In genomic region chr7:13278957-13279356, GRCm38 (mm10) we compare ENCODE assay signal across 8 mouse cellular contexts. TPM values are rescaled to one million over a fixed set of nuclear protein-coding genes. Genes with fewer than 3 reads are reported as not detected.
DNase-seq lines count a peak whose midpoint lies in the region; ATAC-seq and TF ChIP-seq lines count a peak whose summit lies in the region.
"Not testable (repeated sequence)": the region's sequence is repeated elsewhere in the genome, so short reads cannot be mapped to it uniquely, and the experiment has no call there.

No protein-coding gene starts in this region.

- peaks cover 24% of the 10 kb centered on the region for H3K4me1 ChIP-seq in E14TG2a.4 (replicated peaks; ENCODE audit: low read depth, low read length)
- peaks cover 14% of the 10 kb centered on the region for H3K4me1 ChIP-seq in forebrain, embryonic 13.5 days
- H3K4me1 ChIP-seq in kidney, adult 2 months (ENCODE audit: control insufficient read depth, insufficient read depth, low read length); midbrain, embryonic 13.5 days (replicated peaks); spleen, adult 2 months (ENCODE audit: control insufficient read depth, insufficient read depth, insufficient read length): not testable (repeated sequence)
- peaks cover 30% of the 10 kb centered on the region for H3K4me1 ChIP-seq in liver, embryonic 13.5 days (replicated peaks)

- H3K27me3 ChIP-seq in E14TG2a.4 (ENCODE audit: insufficient read depth, low read length); forebrain, embryonic 13.5 days; kidney, adult 2 months (replicated peaks; ENCODE audit: control insufficient read depth, insufficient read depth, low read length); liver, embryonic 13.5 days; midbrain, embryonic 13.5 days; spleen, adult 2 months (ENCODE audit: control insufficient read depth, insufficient read depth, low read length): not testable (repeated sequence)

- peak overlapping the region; percentile 75 for H3K4me2 ChIP-seq in forebrain, embryonic 13.5 days
- peak overlapping the region; percentile 82 for H3K4me2 ChIP-seq in liver, embryonic 13.5 days
- peak overlapping the region; percentile 73 for H3K4me2 ChIP-seq in midbrain, embryonic 13.5 days (replicated peaks)

- ATAC-seq in forebrain, embryonic 13.5 days: not testable (repeated sequence)
- ATAC-seq in liver, embryonic 13.5 days (ENCODE audit: low read depth): peak; percentile 67
- ATAC-seq in midbrain, embryonic 13.5 days: peak; percentile 73

- intact Hi-C loops in heart, postnatal 10 days (cut with DNase I): loop anchor here (5.0 to 10.0 kb wide), 2 partner anchors 227 to 394 kb away; partner anchors contain the start of genes Mzf1 and Zfp128

- 3% methylated on average over 15 of the region's 29 CpGs for WGBS in forebrain, embryonic 13.5 days
- WGBS in kidney, adult 2 months: 2% methylated on average over 18 of the region's 29 CpGs
- WGBS in liver, embryonic 13.5 days (ENCODE audit: insufficient replicate concordance): 2% methylated on average over 16 of the region's 29 CpGs
- under 1% methylated on average over 15 of the region's 29 CpGs for WGBS in midbrain, embryonic 13.5 days
- 2% methylated on average over 15 of the region's 29 CpGs for WGBS in spleen, adult 2 months

- TF ChIP-seq POLR2A in kidney, adult 2 months (IDR thresholded peaks at IDR 0.05; ENCODE audit: low read depth, low read length); spleen, adult 2 months (IDR thresholded peaks at IDR 0.05; ENCODE audit: low read depth, low read length): not testable (repeated sequence)

- H3K36me3 ChIP-seq in E14TG2a.4 (ENCODE audit: insufficient read depth, low read length): peaks cover 66% of the 10 kb centered on the region
- H3K36me3 ChIP-seq in forebrain, embryonic 13.5 days (ENCODE audit: poor library complexity, severe bottlenecking): peaks cover 62% of the 10 kb centered on the region
- not testable (repeated sequence) for H3K36me3 ChIP-seq in kidney, adult 2 months (ENCODE audit: control insufficient read depth, insufficient read depth, low read length); spleen, adult 2 months (ENCODE audit: control insufficient read depth, insufficient read depth, low read length)
- peaks cover 59% of the 10 kb centered on the region for H3K36me3 ChIP-seq in liver, embryonic 13.5 days
- peaks cover 45% of the 10 kb centered on the region for H3K36me3 ChIP-seq in midbrain, embryonic 13.5 days

- peak overlapping the region; percentile 86 for H3K4me3 ChIP-seq in E14TG2a.4 (replicated peaks; ENCODE audit: low read length)
- H3K4me3 ChIP-seq in forebrain, embryonic 13.5 days: peak overlapping the region; percentile 64
- H3K4me3 ChIP-seq in kidney, adult 2 months (ENCODE audit: insufficient read depth, low read depth, low read length): peak overlapping the region; percentile 99
- H3K4me3 ChIP-seq in liver, embryonic 13.5 days (replicated peaks): peak overlapping the region; percentile 78
- H3K4me3 ChIP-seq in midbrain, embryonic 13.5 days (replicated peaks): peak overlapping the region; percentile 57
- peak overlapping the region; percentile 73 for H3K4me3 ChIP-seq in spleen, adult 2 months (ENCODE audit: extremely low read depth, insufficient read depth, insufficient read length)

- DNase-seq in cerebellum, adult 8-10 months: peak; percentile 6
- DNase-seq in heart, postnatal 10 days: peak; percentile 11 to 12
- DNase-seq in kidney, adult 2 months; liver, embryonic 13.5 days; spleen, adult 2 months (ENCODE audit: low read depth in 1 of 2, low spot score in 2 of 2): not testable (repeated sequence)

- H3K9ac ChIP-seq in forebrain, embryonic 13.5 days: peak overlapping the region; percentile 80; the same call in 1 of the 2 replicates
- peak overlapping the region; percentile 80 for H3K9ac ChIP-seq in liver, embryonic 13.5 days
- H3K9ac ChIP-seq in midbrain, embryonic 13.5 days (replicated peaks): not testable (repeated sequence)

- not testable (repeated sequence) for H3K27ac ChIP-seq in forebrain, embryonic 13.5 days; kidney, adult 2 months (ENCODE audit: insufficient read depth, low read depth, low read length); spleen, adult 2 months (ENCODE audit: insufficient read depth, low read length)
- H3K27ac ChIP-seq in liver, embryonic 13.5 days: 0 out of 2 replicates have a peak overlapping the region, but pooled peaks have one; percentile 79
- H3K27ac ChIP-seq in midbrain, embryonic 13.5 days: peak overlapping the region; percentile 85

- H3K9me3 ChIP-seq in E14TG2a.4 (ENCODE audit: low read length); forebrain, embryonic 13.5 days (replicated peaks); liver, embryonic 13.5 days (replicated peaks); midbrain, embryonic 13.5 days: not testable (repeated sequence)

- TF ChIP-seq CTCF in E14TG2a.4 (conservative IDR thresholded peaks at IDR 0.05; ENCODE audit: low read length); kidney, adult 2 months (conservative IDR thresholded peaks at IDR 0.05; ENCODE audit: insufficient read depth, insufficient read length, low read depth, low read length); spleen, adult 2 months (IDR thresholded peaks at IDR 0.05; ENCODE audit: extremely low read depth, insufficient read depth, insufficient read length, insufficient replicate concordance): not testable (repeated sequence)

RNA-seq across cellular contexts. Expression of gene Zswim9, which starts 0.4 kb away (rescaled TPM):
- 14.5 and 15.8 TPM in 2 replicates for polyA plus RNA-seq in forebrain, embryonic 13.5 days (2015; fragmentation: Nextera tagmentation; extraction: Ambion mirVana)
- 1 to 10 TPM; 6.6 to 7.4 TPM for total RNA-seq in heart, postnatal 10 days (2021)
- 3.2 and 4.0 TPM in 2 replicates for polyA plus RNA-seq in kidney, adult 2 months (2012; rRNA removed)
- polyA plus RNA-seq in liver, embryonic 13.5 days (2015; fragmentation: Nextera tagmentation; extraction: Ambion mirVana): 2.1 and 2.6 TPM in 2 replicates
- 16.0 and 16.6 TPM in 2 replicates for polyA plus RNA-seq in midbrain, embryonic 13.5 days (2015; fragmentation: Nextera tagmentation; extraction: Ambion mirVana)
- polyA plus RNA-seq in spleen, adult 2 months (2012; rRNA removed): 2.5 TPM in 2 replicates

RNA-seq across cellular contexts. Expression of gene Lig1, which starts 1.9 kb away (rescaled TPM):
- 106 and 113 TPM in 2 replicates for polyA plus RNA-seq in forebrain, embryonic 13.5 days (2015; fragmentation: Nextera tagmentation; extraction: Ambion mirVana)
- total RNA-seq in heart, postnatal 10 days (2021): 10 to 100 TPM; 14.4 to 16.0 TPM
- polyA plus RNA-seq in kidney, adult 2 months (2012; rRNA removed): 3.4 TPM in 2 replicates
- polyA plus RNA-seq in liver, embryonic 13.5 days (2015; fragmentation: Nextera tagmentation; extraction: Ambion mirVana): 137 and 154 TPM in 2 replicates
- polyA plus RNA-seq in midbrain, embryonic 13.5 days (2015; fragmentation: Nextera tagmentation; extraction: Ambion mirVana): 52.5 and 57.2 TPM in 2 replicates
- polyA plus RNA-seq in spleen, adult 2 months (2012; rRNA removed): 9.3 and 11.8 TPM in 2 replicates

RNA-seq across cellular contexts. Expression of gene Pla2g4c, which starts 45.5 kb away (rescaled TPM):
- polyA plus RNA-seq in forebrain, embryonic 13.5 days (2015; fragmentation: Nextera tagmentation; extraction: Ambion mirVana): 1.1 and 1.5 TPM in 2 replicates
- under 1 TPM; 0.17 to 0.32 TPM for total RNA-seq in heart, postnatal 10 days (2021)
- 0.03 and 0.05 TPM in 2 replicates for polyA plus RNA-seq in kidney, adult 2 months (2012; rRNA removed)
- 1.1 and 1.2 TPM in 2 replicates for polyA plus RNA-seq in liver, embryonic 13.5 days (2015; fragmentation: Nextera tagmentation; extraction: Ambion mirVana)
- polyA plus RNA-seq in midbrain, embryonic 13.5 days (2015; fragmentation: Nextera tagmentation; extraction: Ambion mirVana): 0.66 and 0.77 TPM in 2 replicates
- polyA plus RNA-seq in spleen, adult 2 months (2012; rRNA removed): 0.20 and 0.23 TPM in 2 replicates
